Mouse (Mus musculus) WW6 (cell line): ENCODE data around the gene Daam1.

Experiments
- DNase-seq: peaks from one replicate; pipeline ENCODE4 v3.0.0-alpha.2; 2013; ENCODE audit warnings: low read depth, low spot score

The Daam1 gene

DNA sequence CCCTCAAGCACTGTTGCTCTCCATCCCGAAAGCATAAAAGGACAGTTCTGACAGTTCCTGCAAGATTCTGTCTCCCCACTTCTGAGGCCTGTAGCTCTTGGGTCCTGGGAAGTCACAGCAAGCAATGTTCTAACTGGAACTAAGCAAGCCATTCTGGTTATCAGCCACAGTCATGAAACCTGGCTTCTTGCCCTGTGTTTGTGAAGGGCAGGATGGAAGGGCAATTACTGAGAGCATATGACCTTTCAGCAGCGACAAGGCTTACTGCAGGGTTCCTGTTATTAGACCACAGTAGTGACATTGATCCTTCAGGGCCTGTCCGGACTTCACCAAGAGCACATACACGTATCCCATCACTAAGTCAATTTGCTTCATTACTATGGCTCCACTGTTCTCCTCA, 167.8 kb downstream of the Daam1 start:
- DNase-seq: no peak

DNA sequence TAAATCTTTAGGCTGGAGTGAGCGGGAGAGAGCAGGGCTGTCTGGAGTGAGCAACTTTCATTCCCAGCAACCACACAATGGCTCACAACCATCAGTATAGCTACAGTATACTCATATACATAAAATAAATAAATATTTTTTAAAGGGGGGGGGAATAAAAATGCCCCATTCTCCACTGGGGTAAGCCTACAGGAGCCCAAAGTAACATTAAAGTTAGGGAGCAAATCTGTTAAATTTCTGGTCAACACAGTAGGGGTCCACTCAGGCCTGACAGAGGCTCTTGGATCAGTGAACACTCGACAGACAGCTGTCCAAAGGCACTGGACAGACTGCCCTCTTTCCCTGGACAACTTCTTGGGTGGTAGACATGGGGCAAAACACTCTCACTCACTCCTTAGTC, 168.8 kb downstream of the Daam1 start:
- no peak for DNase-seq

GRCm38 (mm10) chr12:72001811-72002210, 170.9 kb downstream of the Daam1 start:
- no peak for DNase-seq

DNA sequence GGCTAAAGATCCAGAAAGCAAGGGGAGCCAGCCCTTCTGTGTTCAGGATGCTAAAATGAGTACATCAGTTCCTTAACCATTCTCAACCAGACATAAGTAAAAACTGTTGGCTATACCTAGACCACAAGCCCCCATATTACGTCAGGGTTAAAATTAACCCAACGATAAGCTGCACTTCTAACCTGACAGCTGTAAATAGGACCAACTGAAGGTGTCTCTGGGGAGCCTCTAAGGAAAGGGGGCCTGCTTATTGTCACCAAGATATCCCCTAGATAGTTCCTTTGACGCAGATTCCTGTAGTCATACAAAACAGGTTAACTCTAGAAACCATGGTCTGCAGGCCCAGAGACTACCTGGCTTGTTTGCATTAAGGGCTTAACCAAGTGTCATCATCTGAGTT, 174.4 kb downstream of the Daam1 start:
- no peak for DNase-seq

- DNase-seq: no peak
These were observed 176.8 kb downstream of the Daam1 start for GRCm38 (mm10) chr12:72007656-72008055.

GRCm38 (mm10) chr12:72009051-72009902, 178.4 kb downstream of the Daam1 start:
- no peak for DNase-seq

- DNase-seq: no peak
These were observed 180.5 kb downstream of the Daam1 start for GRCm38 (mm10) chr12:72011404-72011803.

- DNase-seq: no peak
These were observed 181.2 kb downstream of the Daam1 start for GRCm38 (mm10) chr12:72012126-72012525.

GRCm38 (mm10) chr12:72013711-72014354, 183.0 kb downstream of the Daam1 start:
- DNase-seq: no peak

- DNase-seq: no peak
These were observed 183.5 kb downstream of the Daam1 start for GRCm38 (mm10) chr12:72014355-72014776.

DNA sequence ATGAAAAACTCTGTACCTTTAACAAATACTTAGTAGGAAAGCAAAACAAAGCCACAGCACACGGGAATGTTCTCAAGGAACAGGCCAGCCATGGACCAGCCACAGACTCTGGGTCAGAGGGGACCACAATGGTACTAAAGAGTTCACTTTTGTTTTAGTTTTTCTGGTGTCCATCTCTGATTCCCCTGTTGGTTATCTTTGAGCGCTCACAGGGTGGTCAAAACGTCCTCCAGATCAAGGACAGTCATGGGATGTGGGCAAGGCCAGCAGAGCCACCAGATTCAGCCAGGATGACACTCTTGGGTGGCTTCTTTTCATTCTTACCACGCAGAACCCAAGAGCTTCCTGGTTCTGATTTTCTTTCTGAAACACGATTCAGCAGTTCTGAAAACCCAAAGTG, 184.4 kb downstream of the Daam1 start:
- DNase-seq: no peak

DNA sequence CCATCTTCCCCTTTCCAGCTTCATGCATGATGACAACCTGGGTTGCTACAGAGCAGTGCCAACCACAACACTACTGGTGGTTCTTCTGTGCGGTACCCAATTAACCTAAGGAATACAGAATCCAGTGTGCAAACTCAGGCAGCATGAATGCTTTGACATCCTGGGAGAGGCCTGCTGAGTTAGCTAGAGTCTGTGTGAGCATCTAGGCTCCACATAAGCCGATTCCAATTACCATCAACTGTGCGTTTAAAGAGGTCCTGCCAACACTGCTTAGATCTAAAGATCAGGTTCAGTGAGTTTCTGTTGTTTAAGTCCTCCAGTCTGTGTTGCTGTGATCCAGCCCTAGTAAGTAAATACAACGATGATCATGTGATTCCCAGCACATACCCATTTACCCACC, 189.4 kb downstream of the Daam1 start:
- no peak for DNase-seq

GRCm38 (mm10) chr12:72021543-72021942, 190.7 kb downstream of the Daam1 start:
- no peak for DNase-seq

DNA sequence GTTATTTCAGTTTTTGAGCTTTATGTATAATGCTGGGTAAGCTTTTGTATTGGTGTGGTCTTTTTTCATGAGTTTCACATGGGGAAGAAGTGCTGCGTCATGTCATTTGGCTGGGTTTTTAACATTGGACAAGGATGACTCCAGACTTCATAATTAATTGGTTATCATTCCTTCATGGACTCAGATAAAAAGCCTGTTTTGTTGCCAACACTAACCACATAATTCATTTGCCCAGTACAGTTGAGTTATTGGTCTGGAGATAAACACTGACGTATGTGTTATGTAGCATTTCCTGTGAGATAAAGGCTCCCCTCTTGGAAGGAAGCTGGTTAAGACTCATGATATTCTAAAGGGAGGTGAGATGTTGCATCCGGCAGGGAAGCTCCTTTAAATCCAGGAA, 191.9 kb downstream of the Daam1 start:
- no peak for DNase-seq

DNA sequence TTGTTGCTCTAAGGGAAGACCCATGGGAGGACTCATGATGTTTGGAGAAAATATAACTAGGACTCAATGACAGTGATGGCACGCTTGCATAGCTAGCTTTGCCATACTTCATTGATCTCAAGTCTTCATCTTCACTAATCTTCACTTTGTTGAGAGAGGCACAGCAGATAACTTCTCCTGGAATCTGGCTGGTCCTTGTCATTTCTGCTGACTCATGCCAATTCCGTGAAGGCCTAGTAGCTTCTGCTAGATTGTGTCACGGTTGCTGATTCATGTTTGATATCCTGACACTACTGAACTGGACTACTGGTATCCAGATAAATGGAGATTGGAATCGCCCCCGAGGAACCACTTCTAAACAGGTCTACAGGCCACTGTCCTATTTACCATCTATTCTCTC, 192.7 kb downstream of the Daam1 start:
- no peak for DNase-seq

DNA sequence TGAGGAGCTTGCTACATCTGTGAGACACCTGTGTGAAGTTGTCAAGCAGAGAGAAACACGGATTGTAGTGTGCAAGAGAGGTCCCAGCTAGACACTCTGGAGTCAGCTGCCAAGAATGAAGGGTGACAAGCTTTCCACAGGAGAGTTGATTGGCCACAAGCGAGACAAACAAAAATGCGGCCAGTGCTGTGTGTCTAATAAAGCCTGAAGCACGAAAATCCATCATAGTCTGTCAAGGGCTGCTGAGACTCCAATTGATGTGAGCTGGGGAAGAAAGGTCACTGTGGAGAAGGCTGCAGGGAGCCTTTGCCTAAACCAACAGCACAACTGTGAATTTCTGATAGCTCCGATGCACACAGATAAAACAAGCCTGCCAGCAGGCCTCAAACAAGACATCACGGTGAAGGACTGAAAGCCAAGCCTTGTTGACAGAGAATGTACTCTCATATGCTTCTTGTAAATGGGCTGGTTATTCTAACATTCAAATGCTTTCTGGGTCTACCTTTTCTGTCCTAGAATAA, 194.5 kb downstream of the Daam1 start:
- DNase-seq: no peak

DNA sequence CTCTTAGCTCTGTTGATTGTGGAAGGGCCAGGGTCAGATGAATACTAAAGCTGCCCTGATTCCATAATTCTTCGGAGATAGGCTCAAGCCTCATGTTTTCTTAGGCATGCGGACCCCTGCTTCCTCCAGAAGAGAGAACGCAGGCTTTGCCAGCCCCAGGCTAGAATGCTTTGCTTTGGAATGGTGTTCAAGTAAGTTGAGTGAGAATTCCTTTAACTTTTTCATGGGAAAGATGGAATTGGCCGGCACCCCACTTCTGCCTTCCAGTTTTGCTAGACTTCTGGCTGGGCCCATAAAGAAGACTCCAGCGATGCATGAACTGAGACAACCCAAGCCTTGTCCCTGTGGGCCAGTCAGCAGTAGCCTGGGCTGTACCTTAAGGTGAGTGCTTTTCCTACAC, 200.3 kb downstream of the Daam1 start:
- no peak for DNase-seq

- DNase-seq: no peak
These were observed 200.9 kb downstream of the Daam1 start for GRCm38 (mm10) chr12:72031794-72032193.

DNA sequence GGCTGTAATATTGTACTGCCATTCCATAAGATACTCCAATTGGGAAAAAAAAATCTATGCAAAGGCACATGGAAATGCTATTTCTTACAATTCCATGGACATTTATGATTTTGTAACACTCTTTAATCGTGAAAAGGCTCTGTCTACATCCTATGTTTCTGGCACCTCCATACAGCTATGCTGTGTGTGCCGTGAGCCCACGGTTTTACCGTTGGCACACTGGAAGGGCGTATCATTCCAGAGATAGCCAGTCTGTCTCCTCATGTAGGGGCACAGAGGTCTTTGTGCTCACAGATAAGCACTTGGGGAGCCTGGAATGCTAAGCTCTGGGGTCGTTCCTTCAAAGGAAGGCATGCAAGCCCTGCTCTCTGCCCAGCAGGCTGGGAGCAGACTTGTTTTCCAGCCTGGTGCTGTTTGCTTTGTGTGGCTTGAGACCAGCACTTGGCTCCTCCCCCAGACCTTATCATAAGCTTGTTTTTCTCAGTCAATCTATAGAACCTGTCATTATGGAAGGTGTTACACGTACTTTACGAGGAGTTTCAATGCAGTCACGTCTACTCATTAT, 205.3 kb downstream of the Daam1 start:
- DNase-seq: no peak

DNA sequence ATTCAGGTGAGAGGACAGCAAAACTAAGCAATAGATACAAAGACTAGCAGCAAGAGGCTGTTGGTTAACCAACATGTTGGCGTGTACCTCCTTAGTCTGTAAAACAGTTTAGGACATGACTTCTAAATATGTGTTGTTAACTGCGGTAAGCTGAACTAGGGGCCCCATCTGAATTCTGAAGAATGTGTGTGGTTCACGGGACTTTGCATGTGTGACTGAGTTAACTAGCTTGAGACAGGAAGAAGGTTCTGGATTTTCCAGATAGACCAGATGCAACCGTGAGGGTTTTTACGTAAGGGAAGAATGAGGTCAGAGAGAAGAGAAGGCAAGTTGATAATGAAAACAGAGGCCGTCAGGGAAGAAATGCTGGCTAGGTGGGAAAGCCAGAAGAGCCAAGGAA, 206.2 kb downstream of the Daam1 start:
- DNase-seq: no peak

DNA sequence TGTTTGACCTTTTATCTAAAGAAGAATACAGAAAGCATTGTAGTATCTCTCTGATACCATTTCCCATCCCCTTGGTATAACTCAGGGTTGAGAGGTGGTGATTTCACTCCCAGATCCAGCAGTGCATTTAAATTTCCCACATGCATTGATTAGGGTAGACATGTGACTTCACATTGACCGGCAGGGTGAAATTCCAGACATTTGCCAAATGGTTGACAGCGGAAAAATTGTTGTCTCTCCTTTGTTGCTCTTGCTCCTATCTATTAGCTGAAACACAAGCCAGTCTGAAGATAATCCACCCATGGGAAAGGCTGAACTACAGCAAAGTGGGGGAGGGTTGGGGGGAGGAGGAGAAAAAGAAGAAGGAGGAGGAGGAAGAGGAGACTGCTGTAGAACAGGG, 208.0 kb downstream of the Daam1 start:
- DNase-seq: no peak

- no peak for DNase-seq
These were observed 208.6 kb downstream of the Daam1 start for GRCm38 (mm10) chr12:72039501-72039900.

DNA sequence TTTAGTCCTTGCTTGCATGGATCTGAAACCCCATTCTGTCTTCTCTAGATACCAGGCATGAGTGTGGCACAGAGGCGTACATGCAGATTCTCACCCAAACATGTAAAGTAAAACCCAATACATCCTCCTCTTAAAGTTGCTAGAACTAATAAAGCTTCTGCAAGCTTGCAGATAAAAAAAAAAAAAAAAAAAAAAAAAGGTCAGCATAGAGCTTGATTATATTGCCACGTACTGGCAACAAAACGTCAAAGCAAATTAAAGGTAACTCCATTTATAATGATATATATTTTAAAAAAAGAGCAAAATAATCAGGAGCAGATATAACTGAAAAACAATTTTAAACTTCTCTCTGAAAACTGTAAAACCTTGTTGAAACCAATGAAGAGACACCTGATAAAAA, 210.4 kb downstream of the Daam1 start:
- DNase-seq: no peak
